In the genomic region with DNA sequence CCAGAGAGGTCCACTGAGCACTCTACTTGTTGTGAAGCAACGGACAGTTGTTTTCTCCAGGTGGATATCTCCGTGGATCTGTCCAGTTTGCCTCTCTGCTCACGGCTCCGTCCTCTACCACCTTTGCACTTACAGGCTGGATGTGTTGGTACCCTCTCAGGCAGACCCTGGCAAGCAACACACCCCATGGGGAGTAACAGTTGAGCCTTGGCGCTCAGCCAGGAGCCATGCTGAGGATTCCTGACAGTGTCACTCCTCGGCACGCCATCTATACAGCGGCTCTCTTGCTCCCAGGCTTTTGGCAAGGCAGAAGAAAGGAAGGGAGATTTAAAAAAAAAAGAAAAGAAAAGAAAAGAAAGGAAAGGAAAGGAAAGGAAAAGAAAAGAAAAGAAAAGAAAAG, we compare ENCODE assay signal across 20 mouse cellular contexts. TPM values are rescaled to one million over a fixed set of nuclear protein-coding genes. Genes with fewer than 3 reads are reported as not detected.
A peak's percentile ranks its signal among the peaks of the same experiment; 100 is the strongest.
DNase-seq lines count a peak whose midpoint lies in the region; ATAC-seq lines count a peak whose summit lies in the region.
"Had no signal": no experiment of that assay in that cellular context is flagged by ENCODE, and none has a peak within 500 bp of the region (broad histone marks: within the 10 kb centered on the region; RNA-seq: fewer than 3 reads in every experiment).

No protein-coding gene starts in this region.

- H3K27me3 ChIP-seq in midbrain, embryonic 14.5 days (ENCODE audit: control insufficient read depth, insufficient read depth, low read length) = no peaks in the 10 kb centered on the region
- peaks cover 2% of the 10 kb centered on the region for H3K27me3 ChIP-seq in midbrain, embryonic 11.5 days (ENCODE audit: control insufficient read depth, insufficient read depth, low read length)
- no peaks in the 10 kb centered on the region for H3K27me3 ChIP-seq in intestine, embryonic 15.5 days (replicated peaks)
- H3K27me3 ChIP-seq: limb, embryonic 13.5 days; Patski had no signal

- no peak overlapping the region for H3K4me3 ChIP-seq in midbrain, embryonic 14.5 days (replicated peaks; ENCODE audit: low read depth, low read length)
- no peak overlapping the region for H3K4me3 ChIP-seq in midbrain, embryonic 11.5 days (ENCODE audit: low read depth, low read length)
- no peak overlapping the region for H3K4me3 ChIP-seq in intestine, embryonic 15.5 days (replicated peaks)
- H3K4me3 ChIP-seq: forebrain, embryonic 13.5 days; hindbrain, embryonic 10.5 days; left cerebral cortex, adult 2 months; limb, embryonic 13.5 days; neural tube, embryonic 13.5 days had no signal

- H3K36me3 ChIP-seq in midbrain, embryonic 14.5 days (ENCODE audit: control insufficient read depth, insufficient read depth, low read length) = no peaks in the 10 kb centered on the region
- H3K36me3 ChIP-seq in midbrain, embryonic 11.5 days (ENCODE audit: control insufficient read depth, insufficient read depth, low read length) = no peaks in the 10 kb centered on the region
- no peaks in the 10 kb centered on the region for H3K36me3 ChIP-seq in intestine, embryonic 15.5 days
- H3K36me3 ChIP-seq: hindbrain, embryonic 10.5 days had no signal

- H3K27ac ChIP-seq in midbrain, embryonic 14.5 days (replicated peaks; ENCODE audit: low read depth, low read length) = no peak overlapping the region
- H3K27ac ChIP-seq in midbrain, embryonic 11.5 days (ENCODE audit: low read depth, low read length) = no peak overlapping the region
- no peak overlapping the region for H3K27ac ChIP-seq in intestine, embryonic 15.5 days
- H3K27ac ChIP-seq: forebrain, embryonic 13.5 days; hindbrain, embryonic 10.5 days; left cerebral cortex, adult 2 months; limb, embryonic 13.5 days; liver, embryonic 14.5 days; neural tube, embryonic 13.5 days had no signal

- peaks cover 24% of the 10 kb centered on the region for H3K4me1 ChIP-seq in midbrain, embryonic 14.5 days (ENCODE audit: control insufficient read depth, insufficient read depth, low read length)
- H3K4me1 ChIP-seq in midbrain, embryonic 11.5 days (ENCODE audit: control insufficient read depth, insufficient read depth, low read length) = peaks cover 23% of the 10 kb centered on the region
- H3K4me1 ChIP-seq in intestine, embryonic 15.5 days (replicated peaks) = peaks cover 8% of the 10 kb centered on the region

- H3K9me3 ChIP-seq in midbrain, embryonic 14.5 days (ENCODE audit: control insufficient read depth, low read length) = no peaks in the 10 kb centered on the region
- no peaks in the 10 kb centered on the region for H3K9me3 ChIP-seq in midbrain, embryonic 11.5 days (ENCODE audit: control insufficient read depth, low read length)
- no peaks in the 10 kb centered on the region for H3K9me3 ChIP-seq in intestine, embryonic 15.5 days
- H3K9me3 ChIP-seq: forebrain, embryonic 13.5 days; hindbrain, embryonic 10.5 days; limb, embryonic 13.5 days; neural tube, embryonic 13.5 days had no signal

- no peak overlapping the region for H3K9ac ChIP-seq in midbrain, embryonic 14.5 days (replicated peaks; ENCODE audit: low read length)
- no peak overlapping the region for H3K9ac ChIP-seq in midbrain, embryonic 11.5 days (ENCODE audit: low read length)
- no peak overlapping the region for H3K9ac ChIP-seq in intestine, embryonic 15.5 days
- H3K9ac ChIP-seq: liver, embryonic 14.5 days; neural tube, embryonic 13.5 days had no signal

- no peak for ATAC-seq in midbrain, embryonic 14.5 days (ENCODE audit: low FRiP score, low TSS enrichment)
- no peak for ATAC-seq in midbrain, embryonic 11.5 days (ENCODE audit: low FRiP score)
- ATAC-seq in intestine, embryonic 15.5 days = no peak
- ATAC-seq: activated CD4-positive, CD25-positive, alpha-beta regulatory T cell, adult 4 months; forebrain, embryonic 13.5 days; inflammation-experienced regulatory T-cells, adult 6 months; Patski had no signal

- DNase-seq in heart, postnatal 4 days = peak; percentile 42
- DNase-seq in heart, adult 9 months (ENCODE audit: low spot score in 2 of 2) = no peak
- DNase-seq in midbrain, embryonic 14.5 days = peak; percentile 60
- no peak for DNase-seq in midbrain, embryonic 11.5 days (ENCODE audit: low spot score, missing footprints)
- DNase-seq in NIH3T3 (ENCODE audit: low read depth) = peak; percentile 18
- DNase-seq in cerebellum, adult 8-10 months = peak; percentile 34
- no peak for DNase-seq in thymus, adult 18-20 months
- DNase-seq: adrenal gland, postnatal 25 days; lung, postnatal 14 days; thymus, postnatal 25 days had no signal

- 58% methylated on average over 8 of the region's 8 CpGs for WGBS in midbrain, embryonic 14.5 days
- 75% methylated on average over 8 of the region's 8 CpGs for WGBS in midbrain, embryonic 11.5 days
- WGBS in intestine, embryonic 15.5 days = 86% methylated on average over 8 of the region's 8 CpGs

- H3K4me2 ChIP-seq in midbrain, embryonic 14.5 days (ENCODE audit: low read length) = no peak overlapping the region
- H3K4me2 ChIP-seq in midbrain, embryonic 11.5 days = no peak overlapping the region
- H3K4me2 ChIP-seq in intestine, embryonic 15.5 days (replicated peaks) = no peak overlapping the region
- H3K4me2 ChIP-seq: forebrain, embryonic 13.5 days; limb, embryonic 13.5 days; neural tube, embryonic 13.5 days had no signal

RNA-seq across cellular contexts. Expression of a gene that starts 45.7 kb away (rescaled TPM):
- 10 to 100 TPM; 24.0 to 25.0 TPM for total RNA-seq in heart, postnatal 4 days (2021)
- polyA plus RNA-seq in midbrain, embryonic 14.5 days (2014; fragmentation: Nextera tagmentation; extraction: Ambion mirVana) = 5.6 and 8.1 TPM in 2 replicates
- polyA plus RNA-seq in midbrain, embryonic 11.5 days (2014; fragmentation: Nextera tagmentation; extraction: Ambion mirVana) = 2.4 and 3.2 TPM in 2 replicates
- polyA plus RNA-seq in intestine, embryonic 15.5 days (2015; fragmentation: Nextera tagmentation; extraction: Ambion mirVana) = 1.9 and 3.6 TPM in 2 replicates

RNA-seq across cellular contexts. Expression of a gene that starts 54.0 kb away (rescaled TPM):
- 10 to 100 TPM; 17.2 to 22.8 TPM for total RNA-seq in heart, postnatal 4 days (2021)
- polyA plus RNA-seq in midbrain, embryonic 14.5 days (2014; fragmentation: Nextera tagmentation; extraction: Ambion mirVana) = 57.0 and 68.6 TPM in 2 replicates
- 47.7 and 54.3 TPM in 2 replicates for polyA plus RNA-seq in midbrain, embryonic 11.5 days (2014; fragmentation: Nextera tagmentation; extraction: Ambion mirVana)
- polyA plus RNA-seq in intestine, embryonic 15.5 days (2015; fragmentation: Nextera tagmentation; extraction: Ambion mirVana) = 36.2 and 38.2 TPM in 2 replicates

RNA-seq across cellular contexts. Expression of a gene that starts 54.0 kb away (rescaled TPM):
- total RNA-seq in heart, postnatal 4 days (2021) = 1 to 10 TPM; 8.1 to 8.5 TPM
- polyA plus RNA-seq in midbrain, embryonic 14.5 days (2014; fragmentation: Nextera tagmentation; extraction: Ambion mirVana) = 11.9 and 14.2 TPM in 2 replicates
- polyA plus RNA-seq in midbrain, embryonic 11.5 days (2014; fragmentation: Nextera tagmentation; extraction: Ambion mirVana) = 14.3 and 16.5 TPM in 2 replicates
- 13.3 and 14.0 TPM in 2 replicates for polyA plus RNA-seq in intestine, embryonic 15.5 days (2015; fragmentation: Nextera tagmentation; extraction: Ambion mirVana)

Comparison
In these comparisons a context has a peak if more than half of its experiments do, and no peak if none do; other contexts are left out.
1. DNase-seq: peak in heart, postnatal 4 days (single experiment), midbrain, embryonic 14.5 days (single experiment), NIH3T3 (single experiment) and cerebellum, adult 8-10 months (single experiment); none in heart, adult 9 months (0 of 2), midbrain, embryonic 11.5 days (single experiment) and thymus, adult 18-20 months (0 of 2).